Mouse (Mus musculus) heart, postnatal 0 days (tissue): ENCODE measurements around the gene Clba1.

Source experiments
- CTCF ChIP-seq: IDR thresholded peaks from 2 replicates; pipeline ENCODE4 v1.5.1; 2016; ENCODE audit warnings: antibody characterized with exemption, control low read depth, low read depth
- EP300 ChIP-seq: IDR thresholded peaks from 2 replicates; pipeline ENCODE4 v1.6.1; 2016; ENCODE audit warnings: antibody characterized with exemption, low read depth

GRCm38 (mm10) chr12:112774026-112774425, 34.7 kb upstream of the Clba1 start:
- TF ChIP-seq CTCF (no peak), EP300 (no peak)
